Mouse (Mus musculus): ENCODE results near the gene Hmgb2.

Hmgb2 gene

GRCm38 (mm10) chr8:57552102-57553032 is 40.7 kb downstream of the Hmgb2 start:
- DNase-seq (ENCODE audit: low read depth in 2 of 2, low spot score in 2 of 2): no peak

- no peak for DNase-seq (ENCODE audit: low read depth in 2 of 2, low spot score in 2 of 2)
Observed at GRCm38 (mm10) chr8:57560926-57561325, 49.2 kb downstream of the Hmgb2 start.

- DNase-seq (ENCODE audit: low read depth in 2 of 2, low spot score in 2 of 2): no peak
Observed at GRCm38 (mm10) chr8:57562741-57563140, 51.0 kb downstream of the Hmgb2 start.

- DNase-seq (ENCODE audit: low read depth in 2 of 2, low spot score in 2 of 2): no peak
Observed at GRCm38 (mm10) chr8:57563726-57564125, 52.0 kb downstream of the Hmgb2 start.

GRCm38 (mm10) chr8:57565039-57565438 is 53.3 kb downstream of the Hmgb2 start:
- no peak for DNase-seq (ENCODE audit: low read depth in 2 of 2, low spot score in 2 of 2)
